Mouse (Mus musculus) CD4-positive naive resting alpha-beta T cell, adult 76 days (primary cell): ENCODE measurements around the gene Trem2. TPM values are rescaled to one million over a fixed set of nuclear protein-coding genes. Genes with fewer than 3 reads are reported as not detected.

Experiments
- total RNA-seq: library from RNA; stranded (reverse); gene quantifications from one replicate; pipeline ENCODE4 v1.2.4, GENCODE M21; 2023

Trem2 gene
- total RNA-seq, result 0.56 TPM

GRCm38 (mm10) chr17:48346231-48346630, at the start of gene Trem2:
TSS of gene Trem2 (plus strand) at chr17:48346401.

GRCm38 (mm10) chr17:48299203-48299602, 47.0 kb upstream of the Trem2 start, which contains the start of gene Treml2:
TSS of gene Treml2 (plus strand) at chr17:48299498.

GRCm38 (mm10) chr17:48315905-48316579, 30.2 kb upstream of the Trem2 start, which contains the start of gene B430306N03Rik:
TSS of gene B430306N03Rik (plus strand) at chr17:48316141.

GRCm38 (mm10) chr17:48359616-48360015, 13.4 kb downstream of the Trem2 start, which contains the start of gene Treml1:
TSS of gene Treml1 (plus strand) at chr17:48359916.

Other genes starting within 250 kb of the Trem2 start
- not detected for gene 9830107B12Rik, start 200.1 kb upstream of the Trem2 start, total RNA-seq
- 0.73 TPM for gene A530064D06Rik, start 179.1 kb upstream of the Trem2 start, total RNA-seq
- gene Trem1, start 113.6 kb upstream of the Trem2 start, total RNA-seq, result 1.5 TPM
- not detected for gene Trem3, start 98.6 kb upstream of the Trem2 start, total RNA-seq
- 4.2 TPM for gene Treml4, start 82.1 kb upstream of the Trem2 start, total RNA-seq
- 87.7 TPM for gene Treml2, start 46.9 kb upstream of the Trem2 start, total RNA-seq
- 4.7 TPM for gene B430306N03Rik, start 30.3 kb upstream of the Trem2 start, total RNA-seq
- 1.2 TPM for gene Treml1, start 13.5 kb downstream of the Trem2 start, total RNA-seq
- gene Nfya, start 63.5 kb downstream of the Trem2 start, total RNA-seq, result 70.0 TPM
- 23.9 TPM for gene Oard1, start 63.6 kb downstream of the Trem2 start, total RNA-seq
- gene Apobec2, start 86.5 kb downstream of the Trem2 start, total RNA-seq, result 0.53 TPM
- 1.4 TPM for gene Tspo2, start 105.1 kb downstream of the Trem2 start, total RNA-seq
- 12.7 TPM for gene Unc5cl, start 108.5 kb downstream of the Trem2 start, total RNA-seq